Mouse (Mus musculus): ENCODE data around the gene Maml3.

GRCm38 (mm10) chr3:51977654-51978352, 127.1 kb downstream of the Maml3 start:
- TF ChIP-seq POLR2A (IDR thresholded peaks at IDR 0.05; ENCODE audit: insufficient read length, low read depth): no peak
- TF ChIP-seq POLR2AphosphoS2 (IDR thresholded peaks at IDR 0.05; ENCODE audit: insufficient read length, low read depth): no peak
- no peak for TF ChIP-seq SRF (IDR thresholded peaks at IDR 0.05; ENCODE audit: control insufficient read depth, insufficient read length, low read depth)
- no peak for TF ChIP-seq MYOD1 (IDR thresholded peaks at IDR 0.05; ENCODE audit: control insufficient read depth in 1 of 3, insufficient read length in 2 of 3, low read depth in 2 of 3)
- no peak for TF ChIP-seq TCF3 (IDR thresholded peaks at IDR 0.05; ENCODE audit: insufficient read length, low read depth)

Data from myocyte (in vitro differentiated cells).